Mouse (Mus musculus) CD8-positive naive resting alpha-beta T cell, adult 2 months (primary cell): Measurements from ENCODE around the gene C1qb.

Experiments
- DNase-seq, 2 experiments: peaks; one replicate each; pipeline ENCODE4 v3.0.0; 2022; ENCODE audit warnings: low read depth in 2 of 2, low spot score in 2 of 2

Gene C1qb

GRCm38 (mm10) chr4:136886101-136886500, at the start of gene C1qb:
TSS of gene C1qb (minus strand) at chr4:136886187.
- no peak for DNase-seq

GRCm38 (mm10) chr4:136934746-136935613, 49.0 kb upstream of the C1qb start:
- no peak for DNase-seq

DNA sequence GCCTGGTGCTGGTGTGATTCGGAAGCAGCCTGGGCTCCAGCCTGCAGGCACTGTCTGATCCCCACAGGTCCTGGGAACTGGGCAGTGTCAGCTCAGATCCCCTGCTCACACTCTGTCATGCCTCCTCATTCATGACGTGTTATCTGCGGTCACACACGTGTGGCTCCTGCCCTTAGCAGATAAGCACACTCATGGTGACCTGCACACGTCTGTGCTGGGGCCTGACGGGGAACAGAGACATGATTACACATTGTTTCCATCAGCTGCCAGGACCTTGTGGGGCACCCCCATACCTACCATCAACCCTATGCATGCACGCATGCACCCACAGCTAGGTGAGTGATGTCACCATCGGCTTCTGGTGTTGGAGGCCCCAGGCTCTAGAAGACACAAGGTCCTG, 44.5 kb upstream of the C1qb start:
- DNase-seq = no peak

- DNase-seq = peak in 1 of 2 experiments; percentile 18
Measured at GRCm38 (mm10) chr4:136928928-136929327, 42.9 kb upstream of the C1qb start.

GRCm38 (mm10) chr4:136925804-136926203, 39.8 kb upstream of the C1qb start:
- no peak for DNase-seq

- no peak for DNase-seq
Measured at GRCm38 (mm10) chr4:136924529-136924928, 38.5 kb upstream of the C1qb start.

DNA sequence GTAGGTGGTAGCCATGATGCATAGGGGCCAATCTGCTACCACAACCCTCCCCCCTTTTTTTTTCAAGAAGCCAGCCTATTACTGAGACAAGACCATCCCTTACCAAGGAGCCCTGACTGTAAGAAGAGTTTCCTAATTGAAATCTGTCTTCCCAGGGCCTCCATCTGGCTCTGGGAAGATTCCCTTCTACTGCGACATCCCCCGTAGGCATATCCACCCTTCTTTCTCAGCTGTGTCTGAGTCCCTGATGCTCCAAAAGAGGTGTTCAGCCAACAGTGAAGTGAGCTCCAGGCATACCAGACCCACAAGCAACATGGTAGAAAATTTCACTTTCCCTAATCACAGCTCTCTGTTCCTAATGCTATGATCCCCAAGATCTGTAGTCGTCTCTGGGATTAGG, 33.5 kb upstream of the C1qb start:
- no peak for DNase-seq

GRCm38 (mm10) chr4:136918834-136919233, 32.8 kb upstream of the C1qb start:
- DNase-seq = no peak

DNA sequence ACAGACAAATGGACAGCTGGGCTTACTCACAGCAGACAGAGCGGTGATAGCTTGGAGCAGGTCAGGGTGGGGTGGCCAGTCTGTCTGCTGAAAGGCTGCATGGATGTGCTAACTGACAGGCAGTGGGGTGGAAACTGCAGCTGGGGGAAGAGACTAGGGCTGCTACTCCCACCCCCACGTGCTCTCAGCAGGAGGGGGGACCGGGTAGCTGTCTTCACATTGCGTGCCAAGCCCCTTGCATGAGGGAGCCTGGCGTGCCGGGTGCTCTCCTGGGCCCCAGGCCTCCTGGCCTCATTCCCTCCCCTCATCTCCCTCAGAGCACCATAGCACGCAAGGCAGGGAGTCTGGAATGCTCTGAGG, 31.2 kb upstream of the C1qb start:
- no peak for DNase-seq

DNA sequence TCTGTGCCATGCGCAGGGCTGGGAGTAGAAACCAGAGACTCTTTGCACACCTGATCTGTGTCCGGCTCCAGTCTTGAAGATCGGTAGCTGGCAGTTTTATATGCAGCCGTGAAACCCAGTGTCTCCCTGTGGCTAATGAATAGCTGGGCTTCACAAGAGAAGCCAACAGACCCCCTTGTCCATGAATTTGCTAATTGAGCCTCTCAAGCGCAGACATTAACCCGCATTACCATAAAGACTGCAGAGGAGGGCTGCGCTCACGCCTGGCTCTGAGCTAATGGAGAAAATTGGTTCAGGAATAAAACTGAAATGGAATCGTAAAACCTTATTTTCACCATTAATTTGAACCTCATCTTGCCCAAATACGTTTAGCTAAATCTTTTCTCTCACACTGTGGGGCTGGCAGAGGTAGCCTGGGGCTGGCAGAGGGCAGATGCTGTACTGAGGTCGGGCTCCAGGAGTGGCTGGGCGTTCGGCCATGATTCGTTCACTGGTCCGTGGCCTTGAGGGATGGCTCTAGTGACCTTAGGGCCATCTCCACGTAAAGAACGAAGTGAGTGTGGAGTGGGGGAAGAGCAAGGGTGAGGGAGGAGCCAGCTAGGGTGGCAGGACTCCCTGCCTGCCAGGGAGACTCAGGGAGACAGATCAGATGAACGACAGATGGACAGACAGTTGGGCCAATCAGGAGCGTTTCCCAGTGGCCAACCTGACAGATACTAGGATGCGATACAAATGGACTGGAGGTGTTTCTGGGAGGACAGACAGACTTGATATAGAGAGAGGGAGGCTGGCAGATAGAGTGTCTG, 30.6 kb upstream of the C1qb start:
- no peak for DNase-seq

DNA sequence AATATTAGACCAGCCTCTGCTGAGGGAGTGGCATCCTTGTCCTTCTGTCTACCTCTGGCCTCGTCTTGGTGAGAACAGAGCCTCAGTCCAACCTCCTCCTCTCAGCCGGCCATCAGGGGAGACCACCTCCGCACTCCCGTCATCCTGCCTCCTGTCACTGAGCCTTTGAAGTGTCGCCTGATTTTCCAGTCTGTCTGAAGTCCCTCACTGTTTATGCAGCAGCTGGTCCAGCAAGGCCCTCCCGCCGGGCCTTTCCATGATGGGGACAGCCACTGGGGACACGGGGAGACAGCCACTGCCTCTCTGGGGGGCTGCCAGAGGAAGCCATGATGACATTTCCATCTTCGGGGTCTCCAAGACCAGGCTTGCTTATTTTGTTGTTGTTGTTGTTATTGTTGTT, 26.9 kb upstream of the C1qb start:
- DNase-seq = no peak

DNA sequence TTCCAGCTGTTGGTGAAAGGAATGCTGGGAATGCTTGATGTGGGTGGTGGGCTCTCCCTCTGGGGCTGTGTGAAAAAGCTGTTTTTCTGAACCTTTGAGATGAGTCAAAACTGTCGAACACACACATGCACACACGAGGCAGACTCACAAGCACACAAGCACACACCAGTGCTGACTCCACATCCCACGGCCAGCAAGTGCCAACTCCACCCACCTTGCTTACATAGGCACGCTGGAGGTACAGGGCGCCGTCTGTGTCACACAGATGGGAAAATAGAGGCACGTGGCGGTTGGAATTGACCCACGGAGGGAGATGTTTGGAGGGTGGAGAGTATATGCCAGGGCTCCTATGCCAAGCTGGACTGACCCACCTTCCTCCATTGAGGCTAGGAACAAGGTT, 25.8 kb upstream of the C1qb start:
- no peak for DNase-seq

GRCm38 (mm10) chr4:136911211-136911646, 25.2 kb upstream of the C1qb start:
- DNase-seq = no peak

- DNase-seq = no peak
Measured at GRCm38 (mm10) chr4:136907809-136908208, 21.8 kb upstream of the C1qb start.

DNA sequence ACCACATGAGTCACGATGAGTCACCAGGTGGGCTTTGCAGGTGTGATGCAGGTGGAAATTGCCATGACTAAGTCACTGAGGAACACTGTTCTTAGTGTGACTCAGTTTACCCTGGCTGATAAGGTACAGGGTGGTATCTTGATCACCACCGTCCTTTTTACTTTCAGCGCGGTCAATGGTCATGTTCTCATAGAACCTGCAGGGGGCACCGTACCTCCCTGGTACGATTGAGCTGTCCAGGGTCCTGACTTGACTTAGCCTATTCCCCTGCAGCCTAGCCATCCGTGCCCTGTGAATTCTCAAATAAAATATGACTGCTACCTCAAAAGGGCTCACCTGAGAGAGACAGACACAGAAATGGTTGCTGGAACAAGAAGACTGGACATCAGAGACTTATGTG, 21.0 kb upstream of the C1qb start:
- DNase-seq = peak in 1 of 2 experiments; percentile 11

GRCm38 (mm10) chr4:136904767-136905539, 19.0 kb upstream of the C1qb start:
- no peak for DNase-seq

GRCm38 (mm10) chr4:136899154-136899553, 13.2 kb upstream of the C1qb start:
- DNase-seq = no peak

- no peak for DNase-seq
Measured at GRCm38 (mm10) chr4:136898637-136899036, 12.7 kb upstream of the C1qb start, which contains the start of gene C1qa. TSS of gene C1qa (minus strand) at chr4:136898803.

DNA sequence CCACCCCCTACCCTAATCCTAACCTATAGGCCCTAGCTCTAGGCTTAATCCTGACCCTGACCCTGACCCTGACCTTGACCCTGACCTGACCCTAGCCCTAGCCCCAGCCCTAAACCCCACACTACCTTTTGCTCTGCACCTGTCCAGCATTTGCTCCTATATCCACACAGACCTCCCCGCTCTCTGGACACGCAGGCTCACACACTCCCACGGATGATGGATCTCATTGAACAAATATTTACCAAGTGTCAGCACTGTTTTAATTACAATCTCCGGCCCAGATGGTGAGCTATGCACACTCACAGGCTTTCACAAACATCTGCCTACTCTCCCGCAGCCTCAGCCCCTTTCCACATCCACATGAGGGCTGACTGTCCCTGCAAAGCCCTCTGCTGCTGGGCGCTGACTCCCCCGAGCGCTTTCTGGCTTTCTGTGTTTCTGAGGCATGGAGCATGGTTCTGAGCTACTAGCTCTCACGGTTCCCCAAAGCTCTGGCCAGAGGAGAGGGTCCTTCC, 12.2 kb upstream of the C1qb start:
- DNase-seq = no peak

- DNase-seq = no peak
Measured at GRCm38 (mm10) chr4:136896461-136896860, 10.5 kb upstream of the C1qb start.

DNA sequence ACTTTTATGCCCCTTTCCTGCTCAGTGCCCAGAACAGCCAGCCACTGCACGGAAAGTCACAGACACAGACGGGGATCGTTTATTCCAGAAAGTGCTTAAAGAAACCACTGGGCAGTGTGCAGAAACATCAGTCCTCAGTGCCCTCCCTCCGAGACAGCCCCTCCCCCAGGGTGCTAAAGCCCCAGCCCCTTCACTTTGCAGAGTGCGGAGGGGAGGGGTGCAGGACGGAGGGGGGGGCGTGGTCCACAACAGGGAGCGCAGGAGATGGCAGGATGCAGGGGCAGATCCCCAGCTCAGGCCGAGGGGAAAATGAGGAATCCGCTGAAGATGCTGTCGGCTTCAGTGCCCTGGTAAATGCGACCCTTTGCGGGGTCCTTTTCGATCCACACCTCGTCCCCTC, 9.9 kb upstream of the C1qb start:
- DNase-seq = no peak
